Mouse (Mus musculus): ENCODE results near the gene Card14.
"Not testable (repeated sequence)": the region's sequence is repeated elsewhere in the genome, so short reads cannot be mapped to it uniquely, and the experiment has no call there.

The Card14 gene

GRCm38 (mm10) chr11:119359089-119359488 lies 51.5 kb downstream of the Card14 start:
- DNase-seq (ENCODE audit: low read depth, low spot score): no peak
- H3K36me3 ChIP-seq (ENCODE audit: control insufficient read depth, insufficient read depth, low read length, poor library complexity, severe bottlenecking): 0 out of 2 replicates have a peak, but pooled peaks cover 2% of the 10 kb centered on the region
- no peaks in the 10 kb centered on the region for H3K27me3 ChIP-seq (ENCODE audit: control insufficient read depth, insufficient read depth, low read length, poor library complexity, severe bottlenecking)

GRCm38 (mm10) chr11:119362769-119363533 lies 55.4 kb downstream of the Card14 start:
- Histone ChIP-seq H3K36me3 (ENCODE audit: control insufficient read depth, insufficient read depth, low read length, poor library complexity, severe bottlenecking) (0 out of 2 replicates have a peak, but pooled peaks cover 4% of the 10 kb centered on the region), H3K27me3 (ENCODE audit: control insufficient read depth, insufficient read depth, low read length, poor library complexity, severe bottlenecking) (no peaks in the 10 kb centered on the region)
- DNase-seq (ENCODE audit: low read depth, low spot score): no peak

- Histone ChIP-seq H3K27me3 (ENCODE audit: control insufficient read depth, insufficient read depth, low read length, poor library complexity, severe bottlenecking) (no peaks in the 10 kb centered on the region), H3K36me3 (ENCODE audit: control insufficient read depth, insufficient read depth, low read length, poor library complexity, severe bottlenecking) (peaks cover 6% of the 10 kb centered on the region; the same call in 1 of the 2 replicates)
- DNase-seq (ENCODE audit: low read depth, low spot score): peak; percentile 85
Observed at GRCm38 (mm10) chr11:119363534-119364145, 56.1 kb downstream of the Card14 start.

- no peak for DNase-seq (ENCODE audit: low read depth, low spot score)
- no peaks in the 10 kb centered on the region for H3K27me3 ChIP-seq (ENCODE audit: control insufficient read depth, insufficient read depth, low read length, poor library complexity, severe bottlenecking)
- peaks cover 2% of the 10 kb centered on the region for H3K36me3 ChIP-seq (ENCODE audit: control insufficient read depth, insufficient read depth, low read length, poor library complexity, severe bottlenecking)
Observed at GRCm38 (mm10) chr11:119375425-119375824, 67.9 kb downstream of the Card14 start.

- Histone ChIP-seq H3K36me3 (ENCODE audit: control insufficient read depth, insufficient read depth, low read length, poor library complexity, severe bottlenecking) (peaks cover 3% of the 10 kb centered on the region; the same call in 1 of the 2 replicates), H3K27me3 (ENCODE audit: control insufficient read depth, insufficient read depth, low read length, poor library complexity, severe bottlenecking) (no peaks in the 10 kb centered on the region)
- peak; percentile 15 for DNase-seq (ENCODE audit: low read depth, low spot score)
Observed at GRCm38 (mm10) chr11:119377326-119377725, 69.8 kb downstream of the Card14 start.

- peaks cover 3% of the 10 kb centered on the region; the same call in 1 of the 2 replicates for H3K36me3 ChIP-seq (ENCODE audit: control insufficient read depth, insufficient read depth, low read length, poor library complexity, severe bottlenecking)
- H3K27me3 ChIP-seq (ENCODE audit: control insufficient read depth, insufficient read depth, low read length, poor library complexity, severe bottlenecking): no peaks in the 10 kb centered on the region
- DNase-seq (ENCODE audit: low read depth, low spot score): peak; percentile 47
Observed at GRCm38 (mm10) chr11:119378551-119378950, 71.0 kb downstream of the Card14 start.

GRCm38 (mm10) chr11:119381631-119382337 lies 74.2 kb downstream of the Card14 start:
- Histone ChIP-seq H3K36me3 (ENCODE audit: control insufficient read depth, insufficient read depth, low read length, poor library complexity, severe bottlenecking) (peaks cover 3% of the 10 kb centered on the region; the same call in 1 of the 2 replicates), H3K27me3 (ENCODE audit: control insufficient read depth, insufficient read depth, low read length, poor library complexity, severe bottlenecking) (no peaks in the 10 kb centered on the region)
- no peak for DNase-seq (ENCODE audit: low read depth, low spot score)

GRCm38 (mm10) chr11:119382338-119382850 lies 74.8 kb downstream of the Card14 start:
- no peak for DNase-seq (ENCODE audit: low read depth, low spot score)
- H3K36me3 ChIP-seq (ENCODE audit: control insufficient read depth, insufficient read depth, low read length, poor library complexity, severe bottlenecking): peaks cover 3% of the 10 kb centered on the region; the same call in 1 of the 2 replicates
- no peaks in the 10 kb centered on the region for H3K27me3 ChIP-seq (ENCODE audit: control insufficient read depth, insufficient read depth, low read length, poor library complexity, severe bottlenecking)

GRCm38 (mm10) chr11:119384904-119385303 lies 77.3 kb downstream of the Card14 start:
- H3K27me3 ChIP-seq (ENCODE audit: control insufficient read depth, insufficient read depth, low read length, poor library complexity, severe bottlenecking): no peaks in the 10 kb centered on the region
- DNase-seq (ENCODE audit: low read depth, low spot score): peak; percentile 52
- H3K36me3 ChIP-seq (ENCODE audit: control insufficient read depth, insufficient read depth, low read length, poor library complexity, severe bottlenecking): peaks cover 3% of the 10 kb centered on the region; the same call in 1 of the 2 replicates

GRCm38 (mm10) chr11:119386306-119386705 lies 78.7 kb downstream of the Card14 start:
- Histone ChIP-seq H3K36me3 (ENCODE audit: control insufficient read depth, insufficient read depth, low read length, poor library complexity, severe bottlenecking) (no peaks in the 10 kb centered on the region), H3K27me3 (ENCODE audit: control insufficient read depth, insufficient read depth, low read length, poor library complexity, severe bottlenecking) (no peaks in the 10 kb centered on the region)
- DNase-seq (ENCODE audit: low read depth, low spot score): peak; percentile 55

GRCm38 (mm10) chr11:119387273-119387672 lies 79.7 kb downstream of the Card14 start:
- not testable (repeated sequence) for H3K27me3 ChIP-seq (ENCODE audit: control insufficient read depth, insufficient read depth, low read length, poor library complexity, severe bottlenecking)

GRCm38 (mm10) chr11:119389851-119390270 lies 82.3 kb downstream of the Card14 start:
- H3K27me3 ChIP-seq (ENCODE audit: control insufficient read depth, insufficient read depth, low read length, poor library complexity, severe bottlenecking): no peaks in the 10 kb centered on the region
- peak; percentile 56 for DNase-seq (ENCODE audit: low read depth, low spot score)
- no peaks in the 10 kb centered on the region for H3K36me3 ChIP-seq (ENCODE audit: control insufficient read depth, insufficient read depth, low read length, poor library complexity, severe bottlenecking)

More at GRCm38 (mm10) chr11:119387273-119387672, 79.7 kb downstream of the Card14 start:
- DNase-seq (ENCODE audit: low read depth, low spot score); H3K36me3 ChIP-seq (ENCODE audit: control insufficient read depth, insufficient read depth, low read length, poor library complexity, severe bottlenecking): not testable (repeated sequence)

- peak; percentile 64 for DNase-seq (ENCODE audit: low read depth, low spot score)
- no peaks in the 10 kb centered on the region for H3K36me3 ChIP-seq (ENCODE audit: control insufficient read depth, insufficient read depth, low read length, poor library complexity, severe bottlenecking)
- H3K27me3 ChIP-seq (ENCODE audit: control insufficient read depth, insufficient read depth, low read length, poor library complexity, severe bottlenecking): no peaks in the 10 kb centered on the region
Observed at GRCm38 (mm10) chr11:119390271-119391231, 83.0 kb downstream of the Card14 start.

All from splenic B cell, adult 2 months (primary cell).